Mouse (Mus musculus) embryonic facial prominence, embryonic 14.5 days (tissue): ENCODE results near the gene Sh3d21. TPM values are rescaled to one million over a fixed set of nuclear protein-coding genes. Genes with fewer than 3 reads are reported as not detected.

Source experiments
- ATAC-seq: fragments of 200-750 bp; cut with Nextera tagmentation; 2 replicates; pipeline ENCODE4 v1.8.0; 2017; ENCODE audit warnings: low read depth, moderate number of reproducible peaks, moderate TSS enrichment
- DNase-seq: peaks from one replicate; pipeline ENCODE4 v3.0.0-alpha.2; 2015; ENCODE audit warnings: low spot score
- H3K27ac ChIP-seq: fragments of 300-500 bp; sonication (generic); replicated peaks from 2 replicates; pipeline ENCODE4 v1.5.1; 2014; ENCODE audit warnings: low read depth, mild to moderate bottlenecking, low read length, moderate library complexity
- H3K27me3 ChIP-seq: fragments of 300-500 bp; sonication (generic); replicated peaks from 2 replicates; pipeline ENCODE4 v1.6.1; 2014; ENCODE audit warnings: low read length; ENCODE audit not compliant: control insufficient read depth, insufficient read depth
- H3K36me3 ChIP-seq: fragments of 300-500 bp; sonication (generic); 2 replicates; pipeline ENCODE4 v1.6.1; 2014; ENCODE audit warnings: low read length, mixed read lengths; ENCODE audit not compliant: control insufficient read depth, insufficient read depth
- H3K4me1 ChIP-seq: fragments of 300-500 bp; sonication (generic); 2 replicates; pipeline ENCODE4 v1.6.1; 2014; ENCODE audit warnings: antibody characterized with exemption, low read length; ENCODE audit not compliant: control insufficient read depth, insufficient read depth
- H3K4me2 ChIP-seq: fragments of 300-500 bp; sonication (generic); 2 replicates; pipeline ENCODE4 v1.6.1; 2014; ENCODE audit warnings: low read depth, mild to moderate bottlenecking, low read length, moderate library complexity, mixed read lengths
- H3K4me3 ChIP-seq: fragments of 300-500 bp; sonication (generic); 2 replicates; pipeline ENCODE4 v1.5.1; 2014; ENCODE audit warnings: low read depth, mild to moderate bottlenecking, low read length
- H3K9ac ChIP-seq: fragments of 300-500 bp; sonication (generic); 2 replicates; pipeline ENCODE4 v1.6.1; 2014; ENCODE audit warnings: low read depth, mild to moderate bottlenecking, low read length, moderate library complexity, mixed read lengths
- H3K9me3 ChIP-seq: fragments of 300-500 bp; sonication (generic); 2 replicates; pipeline ENCODE4 v1.6.1; 2016; ENCODE audit warnings: low read length; ENCODE audit not compliant: control insufficient read depth
- WGBS: fragments of 180-500 bp; shearing (Covaris S2); extraction: QIAGEN DNeasy Blood & Tissue Kit; methylation state at CpG from one replicate; pipeline ENCODE4 v1.1.7; 2014; 5-methylcytosine and 5-hydroxymethylcytosine counted together
- polyA plus RNA-seq: library from polyadenylated mRNA; unstranded; fragments of >200 nt; fragmentation: Nextera tagmentation; extraction: Ambion mirVana; gene quantifications from 2 replicates; pipeline ENCODE4 v1.2.1, GENCODE M21; 2014

Gene Sh3d21
- polyA plus RNA-seq, 1 experiment from 2014 or later, result 7.8 TPM

DNA sequence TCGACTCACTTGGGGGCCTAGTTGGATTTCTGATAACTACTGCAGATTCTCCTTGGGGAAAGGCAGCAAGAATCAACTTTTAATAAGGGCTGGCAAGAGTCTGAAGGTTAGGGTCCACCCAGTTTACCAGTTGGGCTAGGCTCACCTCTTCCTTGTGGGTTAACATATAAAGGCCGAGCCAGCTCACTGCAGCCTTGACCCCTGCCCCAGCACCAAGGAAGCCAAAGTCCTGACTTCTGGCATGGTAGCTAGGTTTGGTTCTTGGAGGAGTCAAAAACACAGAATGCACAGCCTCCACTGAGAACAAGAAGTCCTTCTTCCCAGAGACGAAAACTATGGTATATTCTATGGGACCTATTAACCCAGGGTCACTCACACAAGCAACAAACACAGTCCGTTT lies 394 bp upstream of the Sh3d21 start:
- peak overlapping the region; percentile 91; the same call in 1 of the 2 replicates for H3K9ac ChIP-seq
- no peak overlapping the region for H3K4me3 ChIP-seq
- H3K36me3 ChIP-seq, result peaks cover 30% of the 10 kb centered on the region
- peaks cover 8% of the 10 kb centered on the region; the same call in 1 of the 2 replicates for H3K4me1 ChIP-seq
- ATAC-seq, result no peak
- peak overlapping the region; percentile 88 for H3K27ac ChIP-seq
- peak overlapping the region; percentile 99 for H3K4me2 ChIP-seq
- DNase-seq, result no peak
- H3K9me3 ChIP-seq, result no peaks in the 10 kb centered on the region
- WGBS, result 60% methylated on average over 4 of the region's 4 CpGs
- no peaks in the 10 kb centered on the region for H3K27me3 ChIP-seq

DNA sequence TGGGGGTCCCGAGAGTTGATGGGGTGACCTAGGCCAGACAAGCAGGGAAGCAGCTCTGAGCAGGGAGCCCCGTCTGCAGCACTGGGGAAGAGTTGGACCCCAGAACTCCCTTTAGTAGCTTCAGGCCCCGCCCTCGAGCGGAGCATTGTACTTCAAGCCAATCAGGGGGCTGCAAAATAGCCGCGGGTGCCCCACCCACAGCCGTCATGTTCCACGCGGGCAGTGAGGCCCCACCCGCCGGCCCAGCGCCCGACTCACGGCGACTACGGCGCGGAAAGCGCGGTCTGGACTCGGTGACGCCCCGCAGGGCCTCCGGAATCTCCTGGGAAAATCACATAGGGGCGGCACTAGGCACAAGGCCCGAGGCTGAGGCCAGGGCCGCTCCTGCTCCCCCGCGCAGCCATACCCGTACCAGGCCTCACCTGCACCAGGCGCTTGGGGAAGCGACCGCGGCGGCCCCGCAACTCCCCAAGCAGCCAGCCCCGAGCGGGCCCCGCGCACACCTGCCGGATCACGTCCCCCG lies 686 bp downstream of the Sh3d21 start:
- H3K27me3 ChIP-seq, result no peaks in the 10 kb centered on the region
- H3K36me3 ChIP-seq, result peaks cover 23% of the 10 kb centered on the region
- 0% methylated on average over 26 of the region's 44 CpGs for WGBS
- ATAC-seq, result peak; percentile 95
- H3K9ac ChIP-seq, result peak overlapping the region; percentile 91
- H3K9me3 ChIP-seq, result no peaks in the 10 kb centered on the region
- DNase-seq, result peak; percentile 96
- peaks cover 8% of the 10 kb centered on the region; the same call in 1 of the 2 replicates for H3K4me1 ChIP-seq
- H3K4me2 ChIP-seq, result peak overlapping the region; percentile 99
- H3K4me3 ChIP-seq, result peak overlapping the region; percentile 65
- peak overlapping the region; percentile 88 for H3K27ac ChIP-seq

DNA sequence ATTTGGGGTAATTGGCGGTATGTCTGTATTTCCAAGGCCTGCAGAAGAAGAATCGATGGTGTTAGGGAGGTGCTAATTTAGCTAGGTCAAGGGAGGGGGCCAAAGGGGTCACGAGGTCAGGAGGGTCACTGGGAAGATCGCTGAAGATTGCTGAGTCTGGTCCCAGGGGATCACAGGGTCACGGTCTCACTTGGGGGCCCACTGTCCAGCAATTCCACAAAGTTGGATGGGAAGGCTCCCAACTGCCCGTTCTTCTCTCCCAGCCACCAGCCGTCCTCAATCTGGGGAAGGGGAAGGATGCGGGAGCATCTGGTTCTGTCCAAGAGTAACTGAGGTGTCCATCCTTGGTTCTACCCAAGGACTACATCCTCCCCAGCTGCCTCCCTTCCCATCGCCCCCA lies 1.3 kb downstream of the Sh3d21 start:
- H3K27me3 ChIP-seq, result no peaks in the 10 kb centered on the region
- WGBS, result 43% methylated on average over 8 of the region's 9 CpGs
- H3K9me3 ChIP-seq, result no peaks in the 10 kb centered on the region
- peak overlapping the region; percentile 65 for H3K4me3 ChIP-seq
- H3K4me2 ChIP-seq, result peak overlapping the region; percentile 99
- peak overlapping the region; percentile 91 for H3K9ac ChIP-seq
- DNase-seq (no peak), ATAC-seq (no peak)
- peaks cover 8% of the 10 kb centered on the region; the same call in 1 of the 2 replicates for H3K4me1 ChIP-seq
- peaks cover 19% of the 10 kb centered on the region for H3K36me3 ChIP-seq
- peak overlapping the region; percentile 88 for H3K27ac ChIP-seq

DNA sequence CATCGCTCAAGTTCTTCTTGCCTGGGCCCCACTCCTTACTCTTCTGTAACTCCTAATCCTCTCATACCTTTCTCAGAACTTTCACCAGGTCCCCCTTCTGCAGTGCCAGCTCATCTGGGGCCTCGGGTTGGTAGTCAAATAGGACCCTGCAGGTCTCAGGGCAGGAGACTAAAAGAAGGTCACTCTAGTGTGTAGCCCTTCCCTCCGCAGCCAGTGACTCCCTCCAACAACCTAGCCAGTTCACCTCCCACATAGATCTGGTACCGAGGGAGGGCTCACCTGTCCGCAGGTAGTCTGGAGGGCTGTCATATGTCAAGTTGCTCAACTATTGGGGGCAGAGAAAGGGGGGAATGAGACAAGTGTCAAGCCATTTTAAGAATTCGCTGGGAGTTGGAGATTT lies 1.8 kb downstream of the Sh3d21 start:
- peaks cover 14% of the 10 kb centered on the region for H3K36me3 ChIP-seq
- H3K4me3 ChIP-seq, result no peak overlapping the region
- DNase-seq (no peak), ATAC-seq (no peak)
- no peak overlapping the region for H3K27ac ChIP-seq
- 0 out of 2 replicates have a peak, but pooled peaks cover 3% of the 10 kb centered on the region for H3K9me3 ChIP-seq
- H3K4me1 ChIP-seq, result peaks cover 8% of the 10 kb centered on the region; the same call in 1 of the 2 replicates
- H3K9ac ChIP-seq, result no peak overlapping the region
- no peaks in the 10 kb centered on the region for H3K27me3 ChIP-seq
- H3K4me2 ChIP-seq, result no peak overlapping the region
- 81% methylated on average over 6 of the region's 6 CpGs for WGBS

DNA sequence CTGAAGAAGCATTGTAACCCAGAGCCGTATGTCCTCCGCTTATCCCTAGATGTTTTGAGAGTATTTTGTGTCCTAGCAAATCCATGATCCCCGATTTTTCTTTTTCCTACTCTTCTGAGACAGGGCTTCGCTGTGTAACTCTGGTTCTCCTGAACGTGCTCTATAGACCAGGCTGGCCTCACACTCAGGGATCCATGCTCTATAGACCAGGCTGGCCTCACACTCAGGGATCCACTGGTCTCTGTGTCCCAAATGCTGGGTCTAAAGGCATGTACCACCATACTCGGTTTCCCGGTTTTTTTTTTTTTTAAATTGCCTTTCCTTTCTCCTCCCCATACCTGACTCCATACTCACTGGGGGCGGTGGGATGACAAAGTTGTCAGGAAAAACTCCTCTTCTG lies 2.3 kb downstream of the Sh3d21 start:
- no peak overlapping the region for H3K27ac ChIP-seq
- no peak for ATAC-seq
- no peak for DNase-seq
- H3K36me3 ChIP-seq, result peaks cover 9% of the 10 kb centered on the region
- no peak overlapping the region for H3K4me2 ChIP-seq
- H3K4me1 ChIP-seq, result peaks cover 8% of the 10 kb centered on the region; the same call in 1 of the 2 replicates
- no peak overlapping the region for H3K9ac ChIP-seq
- 93% methylated on average over 8 of the region's 8 CpGs for WGBS
- 0 out of 2 replicates have a peak, but pooled peaks cover 3% of the 10 kb centered on the region for H3K9me3 ChIP-seq
- no peaks in the 10 kb centered on the region for H3K27me3 ChIP-seq
- no peak overlapping the region for H3K4me3 ChIP-seq

DNA sequence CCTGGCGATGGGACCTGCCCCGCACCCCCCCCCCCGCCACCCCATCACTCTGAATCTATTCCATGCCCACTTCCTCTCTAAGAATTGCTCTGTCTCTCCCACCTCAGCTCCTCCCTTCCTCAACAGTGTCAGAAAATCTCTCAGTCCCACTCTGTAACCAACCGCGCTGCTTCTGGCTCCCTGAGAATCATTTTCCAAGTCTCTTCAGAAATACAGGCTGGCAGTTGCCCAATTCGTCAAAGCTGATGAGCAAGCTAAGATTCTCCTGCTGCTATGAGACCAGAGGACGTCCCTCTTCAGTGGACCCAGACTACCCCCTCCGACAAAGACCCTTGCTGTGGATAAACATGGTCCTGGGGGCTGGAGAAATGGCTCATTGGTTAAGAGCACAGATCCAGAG lies 3.8 kb downstream of the Sh3d21 start:
- no peak overlapping the region for H3K4me2 ChIP-seq
- 0 out of 2 replicates have a peak, but pooled peaks cover 3% of the 10 kb centered on the region for H3K9me3 ChIP-seq
- H3K4me3 ChIP-seq, result no peak overlapping the region
- no peak for DNase-seq
- no peak overlapping the region for H3K27ac ChIP-seq
- H3K9ac ChIP-seq, result no peak overlapping the region
- 68% methylated on average over 8 of the region's 8 CpGs for WGBS
- no peak for ATAC-seq
- no peaks in the 10 kb centered on the region for H3K27me3 ChIP-seq
- H3K36me3 ChIP-seq, result 0 out of 2 replicates have a peak, but pooled peaks cover 2% of the 10 kb centered on the region
- peaks cover 15% of the 10 kb centered on the region; the same call in 1 of the 2 replicates for H3K4me1 ChIP-seq

DNA sequence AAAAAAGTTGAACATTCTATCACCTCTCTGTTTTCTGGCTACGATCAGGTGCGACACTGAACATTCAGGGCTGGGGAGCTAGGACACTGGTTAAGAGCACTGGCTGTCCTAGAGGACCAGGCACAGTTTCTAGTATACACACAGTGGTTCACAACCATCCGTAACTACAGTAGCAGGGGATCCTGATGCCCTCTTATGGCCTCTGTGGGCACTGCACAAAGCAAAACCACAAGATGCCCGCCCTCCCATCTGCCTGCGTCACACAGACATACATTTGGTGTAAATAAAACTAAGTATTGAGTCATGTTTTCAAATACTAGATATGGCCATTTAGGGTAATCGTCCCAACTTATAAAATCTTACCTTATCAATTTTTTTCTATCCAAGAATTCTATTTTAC lies 5.7 kb downstream of the Sh3d21 start:
- ATAC-seq, result no peak

DNA sequence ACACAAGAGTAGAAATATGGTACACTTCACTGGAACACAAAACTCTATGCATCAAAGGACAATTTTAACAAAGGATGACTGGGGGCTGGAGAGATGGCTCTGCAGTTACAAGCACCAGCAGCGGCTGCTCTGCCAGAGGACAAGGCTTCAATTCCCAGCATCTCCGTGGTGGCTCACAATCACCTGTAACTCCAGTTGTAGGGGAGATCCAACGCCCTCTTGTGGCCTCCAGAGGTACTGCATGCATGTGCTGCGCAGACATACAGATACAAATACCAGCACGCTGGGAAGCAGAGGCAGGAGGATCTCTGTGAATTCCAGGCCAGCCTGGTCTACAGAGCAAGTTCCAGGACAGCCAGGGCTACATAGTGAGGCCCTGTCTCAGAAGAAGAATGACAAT lies 6.7 kb downstream of the Sh3d21 start:
- Histone ChIP-seq H3K36me3 (peaks cover 16% of the 10 kb centered on the region; the same call in 1 of the 2 replicates), H3K27ac (peak overlapping the region; percentile 71; the same call in 1 of the 2 replicates), H3K4me2 (no peak overlapping the region), H3K4me1 (peaks cover 7% of the 10 kb centered on the region; the same call in 1 of the 2 replicates), H3K27me3 (no peaks in the 10 kb centered on the region), H3K4me3 (no peak overlapping the region), H3K9ac (no peak overlapping the region), H3K9me3 (0 out of 2 replicates have a peak, but pooled peaks cover 3% of the 10 kb centered on the region)
- no peak for ATAC-seq
- DNase-seq, result no peak
- 63% methylated on average over 5 of the region's 5 CpGs for WGBS

More for the DNA sequence above, 5.7 kb downstream of the Sh3d21 start:
- Histone ChIP-seq H3K9me3 (0 out of 2 replicates have a peak, but pooled peaks cover 3% of the 10 kb centered on the region), H3K4me1 (peaks cover 7% of the 10 kb centered on the region; the same call in 1 of the 2 replicates), H3K27ac (no peak overlapping the region), H3K4me3 (no peak overlapping the region), H3K4me2 (no peak overlapping the region), H3K9ac (no peak overlapping the region), H3K27me3 (no peaks in the 10 kb centered on the region), H3K36me3 (peaks cover 10% of the 10 kb centered on the region; the same call in 1 of the 2 replicates)
- 90% methylated on average over 6 of the region's 6 CpGs for WGBS
- no peak for DNase-seq

DNA sequence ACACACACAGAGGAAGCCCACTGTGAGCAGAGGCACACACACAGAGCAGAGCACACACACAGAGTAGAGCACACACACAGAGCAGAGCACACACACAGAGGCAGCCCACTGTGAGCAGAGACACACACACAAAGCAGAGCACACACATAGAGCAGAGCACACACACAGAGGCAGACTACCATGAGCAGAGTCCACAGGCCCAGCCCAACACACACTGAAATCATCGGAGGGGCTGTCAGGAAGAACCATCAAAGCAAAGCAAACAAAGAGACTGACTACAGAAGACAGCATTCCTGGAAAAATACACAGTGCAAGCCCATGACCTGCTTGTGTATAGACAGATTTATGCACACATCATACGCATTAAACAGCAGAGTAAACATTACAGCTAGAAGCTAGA lies 7.4 kb downstream of the Sh3d21 start:
- H3K27ac ChIP-seq, result peak overlapping the region; percentile 71
- DNase-seq (no peak), ATAC-seq (peak; percentile 44; the same call in 1 of the 2 replicates)
- H3K4me1 ChIP-seq, result peaks cover 14% of the 10 kb centered on the region
- H3K27me3 ChIP-seq, result no peaks in the 10 kb centered on the region
- H3K9me3 ChIP-seq, result 0 out of 2 replicates have a peak, but pooled peaks cover 3% of the 10 kb centered on the region
- H3K9ac ChIP-seq, result no peak overlapping the region
- 28% methylated on average over 2 of the region's 2 CpGs for WGBS
- no peak overlapping the region for H3K4me2 ChIP-seq
- H3K36me3 ChIP-seq, result peaks cover 24% of the 10 kb centered on the region
- H3K4me3 ChIP-seq, result no peak overlapping the region
